Mouse (Mus musculus): ENCODE results near the gene Selplg.

DNA sequence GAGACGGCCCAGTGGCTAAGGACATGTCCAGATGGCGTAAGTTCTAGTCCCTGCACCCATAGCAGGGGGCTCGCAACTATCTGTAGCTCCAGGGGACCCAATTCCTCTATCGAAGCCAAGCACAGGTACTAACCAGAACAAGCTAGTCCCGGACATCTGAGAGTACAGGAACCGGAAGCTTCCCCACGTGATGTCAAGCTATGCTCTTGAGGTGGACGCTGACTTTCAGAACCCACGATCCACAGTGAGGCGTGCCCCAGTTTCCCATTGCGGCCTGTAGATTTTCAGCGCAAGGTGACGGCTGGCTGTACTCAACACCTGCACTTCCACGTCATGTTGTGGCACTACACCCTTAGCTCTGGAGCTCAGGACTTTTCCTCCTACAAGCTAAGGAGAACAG is 48.7 kb upstream of the Selplg start:
- TF ChIP-seq POLR2A (IDR thresholded peaks at IDR 0.05; ENCODE audit: insufficient read length, low read depth) (no peak), MAX (IDR thresholded peaks at IDR 0.05; ENCODE audit: low read depth) (no peak), TCF12 (IDR thresholded peaks at IDR 0.05; ENCODE audit: insufficient read depth, poor library complexity, severe bottlenecking) (no peak), TCF3 (IDR thresholded peaks at IDR 0.05; ENCODE audit: insufficient read length, low read depth) (no peak), CEBPB (IDR thresholded peaks at IDR 0.05; ENCODE audit: insufficient read depth, poor library complexity, severe bottlenecking) (no peak), MYOG (IDR thresholded peaks at IDR 0.05; ENCODE audit: control insufficient read depth in 1 of 3, insufficient read depth in 1 of 3, insufficient read length in 2 of 3, low read depth in 2 of 3) (no peak), POLR2AphosphoS2 (IDR thresholded peaks at IDR 0.05; ENCODE audit: insufficient read length, low read depth) (no peak), USF1 (IDR thresholded peaks at IDR 0.05; ENCODE audit: low read depth) (no peak)

Measured in myocyte (in vitro differentiated cells).